Mouse (Mus musculus) megakaryocyte, embryonic 14.5 days (primary cell): ENCODE measurements at regions not wholly inside any gene's neighbourhood (a gene's known extent, or its start where the extent isn't known, plus 50 kb on each side); places are given as distances from the start of the nearest gene placed in this dataset.
A peak's percentile ranks its signal among the peaks of the same experiment; 100 is the strongest.

Experiments
- H3K27me3 ChIP-seq: replicated peaks from 2 replicates; pipeline ENCODE3; 2012; ENCODE audit warnings: inconsistent platforms
- H3K36me3 ChIP-seq: replicated peaks from 2 replicates; pipeline ENCODE3; 2012; ENCODE audit warnings: low read length, inconsistent platforms, mixed read lengths
- H3K4me1 ChIP-seq: 2 replicates; pipeline ENCODE4 v1.6.1; 2012; ENCODE audit warnings: inconsistent platforms
- H3K4me3 ChIP-seq: replicated peaks from 2 replicates; pipeline ENCODE3; 2012; ENCODE audit warnings: moderate library complexity, mild to moderate bottlenecking, inconsistent platforms
- H3K9me3 ChIP-seq: 2 replicates; pipeline ENCODE4 v1.6.1; 2012; ENCODE audit warnings: inconsistent platforms
- FLI1 ChIP-seq: IDR thresholded peaks from 2 replicates; pipeline ENCODE4 v1.6.1; 2012; ENCODE audit warnings: low read length, inconsistent platforms, mixed read lengths
- GATA1 ChIP-seq: IDR thresholded peaks from 3 replicates; pipeline ENCODE4 v1.6.1; 2012; ENCODE audit warnings: mixed read lengths, low read length, inconsistent platforms, borderline replicate concordance

DNA sequence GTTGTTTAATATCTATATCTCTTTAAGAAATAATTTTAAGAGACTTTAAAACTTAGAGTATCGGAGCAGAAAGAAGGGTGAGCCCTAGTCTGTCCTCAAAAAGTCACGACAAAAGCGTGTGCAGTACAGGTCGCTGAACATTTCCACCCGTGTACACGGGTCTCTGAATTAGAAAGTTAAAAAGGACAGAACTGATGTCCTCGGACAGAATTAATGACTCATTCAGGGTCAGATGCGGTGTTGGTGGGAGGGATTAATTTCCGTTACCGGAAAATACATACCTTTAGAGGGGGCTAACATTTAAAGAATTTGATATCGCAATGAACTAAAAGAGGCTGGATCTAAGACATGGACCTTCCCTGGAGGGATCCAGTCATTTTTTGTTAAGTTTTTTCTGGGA is 152.3 kb upstream of the Smim15 start:
- Histone ChIP-seq H3K27me3 (no peaks in the 10 kb centered on the region), H3K4me3 (peak overlapping the region; percentile 99)
- no peak for TF ChIP-seq FLI1
- TF ChIP-seq GATA1, result no peak

DNA sequence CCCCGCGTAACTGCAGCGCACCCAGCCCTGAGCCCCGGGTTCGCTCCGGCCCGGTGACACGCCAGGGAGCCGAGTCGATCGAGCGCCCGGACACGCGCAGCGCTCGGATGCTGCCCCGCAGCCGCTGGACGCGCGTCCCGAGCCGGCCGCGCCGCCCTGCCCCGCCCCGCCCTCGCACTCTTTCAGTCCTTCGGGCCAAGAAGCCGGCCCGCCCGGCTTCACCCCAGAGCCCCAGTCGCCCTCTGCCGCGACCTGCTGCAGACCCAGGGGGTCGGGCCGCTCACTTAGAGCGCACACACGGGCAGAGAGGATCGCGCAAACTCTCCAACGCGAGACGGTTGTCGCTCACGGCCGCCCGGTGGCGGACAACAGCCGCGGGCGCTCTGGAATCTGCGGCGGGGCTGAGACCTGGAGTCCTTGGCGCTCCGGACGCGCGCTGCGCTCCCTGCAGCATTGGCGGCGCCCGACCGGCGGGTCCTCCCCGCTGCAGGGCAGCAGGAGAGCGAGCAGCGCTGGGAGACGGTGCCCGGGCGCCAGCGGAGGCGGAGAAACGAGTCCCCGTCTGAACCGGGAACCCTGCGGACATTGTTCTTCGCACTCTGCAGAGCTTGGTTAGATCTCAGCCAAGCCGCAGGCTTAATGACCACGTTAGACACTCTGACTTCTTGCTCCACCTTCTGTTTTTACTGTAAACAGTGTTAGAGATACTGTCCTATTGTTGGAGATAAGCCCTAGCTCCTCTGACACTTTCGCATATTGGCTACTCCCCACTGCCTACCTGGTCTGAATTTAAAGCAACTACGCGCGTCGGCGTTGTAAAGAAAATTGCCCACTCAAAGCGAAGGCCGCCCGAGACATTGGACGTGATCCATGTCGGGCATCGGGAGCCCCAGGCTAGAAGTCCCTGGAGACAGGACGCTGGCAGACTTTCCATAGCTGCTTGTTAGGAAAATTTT is 153.1 kb upstream of the Smim15 start:
- Histone ChIP-seq H3K9me3 (no peaks in the 10 kb centered on the region), H3K27me3 (no peaks in the 10 kb centered on the region), H3K36me3 (no peaks in the 10 kb centered on the region), H3K4me1 (peaks cover 51% of the 10 kb centered on the region), H3K4me3 (peak overlapping the region; percentile 99)
- TF ChIP-seq FLI1, result no peak
- TF ChIP-seq GATA1, result no peak

More for the DNA sequence above, 152.3 kb upstream of the Smim15 start:
- Histone ChIP-seq H3K4me1 (peaks cover 57% of the 10 kb centered on the region), H3K9me3 (no peaks in the 10 kb centered on the region), H3K36me3 (no peaks in the 10 kb centered on the region)

DNA sequence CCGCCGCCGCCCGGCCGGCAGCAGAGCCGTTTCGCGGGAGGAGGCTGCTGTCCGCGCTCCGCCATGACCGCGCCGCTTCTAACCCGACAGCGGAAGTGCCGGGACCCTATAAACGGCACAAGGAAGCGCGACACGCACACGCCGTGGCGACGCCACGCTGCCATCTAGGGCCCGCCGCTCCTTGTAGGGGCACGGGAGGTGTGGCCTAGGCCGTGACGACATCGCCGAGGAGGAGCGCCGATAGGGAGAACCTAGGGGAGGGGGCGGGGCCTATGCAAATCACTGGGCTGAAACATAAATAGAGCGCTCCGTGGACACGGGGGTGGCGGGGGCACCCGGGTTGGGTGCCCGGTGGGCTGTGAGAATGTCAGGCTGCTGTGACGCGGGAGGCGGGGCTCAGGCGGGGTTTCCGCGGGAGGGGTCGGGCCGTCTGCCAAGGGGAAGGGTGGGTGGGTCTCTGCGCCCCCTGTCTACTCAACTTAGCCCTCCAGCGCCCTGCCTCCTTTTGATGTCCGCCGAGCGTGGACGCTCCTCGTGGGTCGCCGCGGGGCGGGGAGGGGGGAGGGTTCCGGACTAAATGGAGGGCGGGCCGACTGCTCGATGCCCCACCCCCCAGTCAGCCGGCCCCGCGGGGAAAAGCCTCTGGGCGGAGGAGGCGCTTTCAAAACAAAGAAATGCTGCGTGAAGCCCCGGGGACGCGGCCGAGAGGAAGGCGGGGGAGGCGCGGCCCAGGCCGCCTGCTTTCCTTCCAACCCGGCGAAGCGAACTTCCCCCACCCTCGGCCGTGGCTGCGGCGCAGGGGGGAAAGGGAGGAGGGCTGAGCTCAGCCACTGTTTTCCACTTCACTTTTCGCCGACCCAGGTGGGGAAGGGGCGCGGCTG is 154.0 kb upstream of the Smim15 start:
- peak overlapping the region; percentile 99 for H3K4me3 ChIP-seq
- peaks cover 42% of the 10 kb centered on the region for H3K4me1 ChIP-seq
- no peaks in the 10 kb centered on the region for H3K9me3 ChIP-seq
- H3K27me3 ChIP-seq, result no peaks in the 10 kb centered on the region
- no peak for TF ChIP-seq FLI1
- TF ChIP-seq GATA1, result no peak
- H3K36me3 ChIP-seq, result no peaks in the 10 kb centered on the region

DNA sequence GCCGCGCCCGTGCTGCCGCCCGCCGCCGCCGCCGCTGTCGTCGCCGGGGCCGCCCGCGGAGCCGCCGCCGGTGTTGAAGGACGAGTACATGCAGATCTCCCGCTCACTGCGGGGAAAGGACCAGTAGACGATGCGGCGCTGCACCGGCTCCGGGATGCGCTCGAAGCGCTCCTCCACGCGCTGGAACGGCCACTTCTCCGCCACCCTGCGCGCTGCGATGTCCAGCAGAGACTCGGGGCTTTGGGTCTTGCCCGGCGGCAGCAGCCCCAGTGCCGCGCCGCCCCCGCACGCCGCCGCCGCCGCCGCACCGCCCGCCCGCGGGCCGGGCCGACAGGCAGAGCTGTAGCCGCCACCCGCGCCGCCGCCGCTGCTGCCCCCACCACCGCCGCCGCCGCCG is 154.7 kb upstream of the Smim15 start:
- Histone ChIP-seq H3K36me3 (peaks cover 6% of the 10 kb centered on the region), H3K4me1 (peaks cover 41% of the 10 kb centered on the region), H3K27me3 (no peaks in the 10 kb centered on the region), H3K9me3 (no peaks in the 10 kb centered on the region), H3K4me3 (peak overlapping the region; percentile 99)
- no peak for TF ChIP-seq FLI1
- TF ChIP-seq GATA1, result no peak

DNA sequence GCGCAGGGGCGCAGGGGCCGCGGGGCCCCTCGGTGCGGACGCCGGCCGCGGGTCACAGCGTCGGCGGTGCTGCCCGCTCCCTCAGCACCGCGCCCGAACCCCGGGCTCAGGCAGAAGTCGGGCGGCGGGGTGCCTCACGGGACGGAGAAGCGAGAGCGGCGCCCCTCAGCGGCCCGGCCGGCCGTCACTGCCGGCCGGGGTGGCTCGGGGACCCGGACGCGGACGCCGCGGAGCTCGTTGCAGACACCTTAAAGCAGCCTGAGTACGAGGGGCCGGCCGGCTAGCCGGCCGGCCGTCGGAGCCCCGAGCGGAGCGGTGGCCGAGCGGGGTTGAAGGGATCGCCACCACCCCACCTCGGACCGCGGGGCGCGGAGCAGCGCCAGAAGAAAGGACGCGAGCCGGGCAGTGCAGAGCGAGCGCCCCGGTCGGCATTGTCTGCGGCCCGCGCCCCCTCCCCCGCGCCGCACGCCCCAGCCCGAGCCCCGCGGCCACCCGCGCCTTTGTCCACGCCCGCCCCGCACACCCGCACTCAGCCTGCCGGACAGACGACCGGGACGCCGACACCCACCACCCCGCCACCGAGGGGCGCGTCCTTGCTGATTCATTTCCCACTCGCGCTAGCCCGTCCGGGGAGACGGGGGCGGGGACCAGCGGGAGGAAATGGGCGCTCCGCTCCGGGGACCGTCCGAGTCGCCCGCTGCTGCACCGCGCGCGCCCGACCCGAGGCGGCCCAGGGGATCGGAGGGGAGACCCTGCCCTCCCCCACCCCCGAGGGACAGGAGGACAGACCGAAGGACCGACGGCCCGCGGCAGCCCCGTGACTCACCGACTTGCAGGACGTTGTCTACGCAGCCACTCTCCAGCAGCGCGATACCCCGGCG is 155.4 kb upstream of the Smim15 start:
- H3K9me3 ChIP-seq, result no peaks in the 10 kb centered on the region
- peaks cover 13% of the 10 kb centered on the region for H3K36me3 ChIP-seq
- H3K27me3 ChIP-seq, result no peaks in the 10 kb centered on the region
- H3K4me3 ChIP-seq, result peak overlapping the region; percentile 99
- peaks cover 41% of the 10 kb centered on the region for H3K4me1 ChIP-seq
- TF ChIP-seq GATA1 (no peak), FLI1 (peak; percentile 13; the same call in 1 of the 2 replicates)

DNA sequence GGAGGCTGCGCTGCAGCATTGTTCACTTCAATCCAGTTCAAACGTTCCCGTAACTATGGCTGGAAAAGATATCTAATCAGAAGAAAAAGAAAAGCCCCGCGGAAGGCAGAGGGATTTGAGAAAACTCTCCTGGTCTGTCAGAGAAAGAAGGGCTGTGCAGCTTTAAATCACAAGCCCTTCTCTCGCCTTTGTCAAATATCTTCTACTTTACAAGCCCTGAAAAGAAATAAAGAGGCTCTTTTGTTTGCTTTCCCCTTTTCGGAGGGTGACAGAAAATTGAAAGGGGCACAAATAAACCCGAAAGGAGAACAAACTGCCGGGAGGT is 156.1 kb upstream of the Smim15 start:
- H3K9me3 ChIP-seq, result no peaks in the 10 kb centered on the region
- H3K27me3 ChIP-seq, result no peaks in the 10 kb centered on the region
- peak overlapping the region; percentile 99 for H3K4me3 ChIP-seq
- H3K36me3 ChIP-seq, result peaks cover 15% of the 10 kb centered on the region
- H3K4me1 ChIP-seq, result peaks cover 35% of the 10 kb centered on the region
- no peak for TF ChIP-seq GATA1
- TF ChIP-seq FLI1, result no peak

- peaks cover 21% of the 10 kb centered on the region for H3K36me3 ChIP-seq
- no peaks in the 10 kb centered on the region for H3K9me3 ChIP-seq
- peak overlapping the region; percentile 99 for H3K4me3 ChIP-seq
- peaks cover 34% of the 10 kb centered on the region for H3K4me1 ChIP-seq
- no peaks in the 10 kb centered on the region for H3K27me3 ChIP-seq
- no peak for TF ChIP-seq GATA1
- TF ChIP-seq FLI1, result no peak
These were observed 156.6 kb upstream of the Smim15 start for GRCm38 (mm10) chr13:107887366-107888230.

GRCm38 (mm10) chr13:107884836-107885235 is 159.4 kb upstream of the Smim15 start:
- Histone ChIP-seq H3K4me3 (peak overlapping the region; percentile 62), H3K9me3 (no peaks in the 10 kb centered on the region; the same call in 1 of the 2 replicates), H3K27me3 (no peaks in the 10 kb centered on the region), H3K36me3 (peaks cover 46% of the 10 kb centered on the region), H3K4me1 (peaks cover 46% of the 10 kb centered on the region)
- TF ChIP-seq FLI1, result no peak
- TF ChIP-seq GATA1, result no peak

DNA sequence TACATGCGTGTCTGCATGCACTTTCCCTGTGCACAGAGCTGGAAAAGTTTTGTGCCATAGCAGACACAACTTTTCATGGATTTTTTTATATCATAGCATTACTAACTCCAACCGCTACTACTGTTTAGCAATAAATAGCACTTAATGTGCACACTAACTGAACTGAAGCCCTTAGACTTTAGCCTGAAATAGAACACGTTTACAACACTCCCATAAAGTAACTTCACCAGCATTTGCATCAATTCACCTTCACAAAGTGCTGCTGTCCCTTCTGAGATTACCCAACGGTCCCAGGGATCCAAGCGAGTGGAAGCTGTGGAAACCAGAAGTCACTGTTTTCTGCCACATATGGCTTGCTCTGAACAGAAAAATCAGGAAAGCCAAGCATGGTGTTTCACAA is 161.9 kb upstream of the Smim15 start:
- TF ChIP-seq FLI1, result no peak
- TF ChIP-seq GATA1, result no peak
- Histone ChIP-seq H3K36me3 (peaks cover 58% of the 10 kb centered on the region), H3K9me3 (no peaks in the 10 kb centered on the region; the same call in 1 of the 2 replicates), H3K4me3 (no peak overlapping the region), H3K27me3 (no peaks in the 10 kb centered on the region), H3K4me1 (peaks cover 60% of the 10 kb centered on the region)
